Mouse (Mus musculus) C2C12 (cell line): ENCODE data around the gene Rint1. TPM values are rescaled to one million over a fixed set of nuclear protein-coding genes. Genes with fewer than 3 reads are reported as not detected.

Source experiments
- H3K27me3 ChIP-seq: one replicate; pipeline ENCODE4 v1.6.1; 2011; ENCODE audit not compliant: control insufficient read depth, insufficient read depth, insufficient read length
- H3K36me3 ChIP-seq: one replicate; pipeline ENCODE4 v1.6.1; 2011; ENCODE audit not compliant: control insufficient read depth, insufficient read depth
- H3K4me3 ChIP-seq: one replicate; pipeline ENCODE4 v1.5.1; 2011; ENCODE audit warnings: mild to moderate bottlenecking, control low read depth; ENCODE audit not compliant: poor library complexity, insufficient read depth, severe bottlenecking
- H3K79me2 ChIP-seq: one replicate; pipeline ENCODE4 v1.6.1; 2011; ENCODE audit not compliant: control insufficient read depth, insufficient read depth
- H3K79me3 ChIP-seq: one replicate; pipeline ENCODE4 v1.6.1; 2011; ENCODE audit warnings: low read depth, control low read depth
- H3ac ChIP-seq: one replicate; pipeline ENCODE3; 2011; ENCODE audit warnings: low read depth; ENCODE audit not compliant: control insufficient read depth, insufficient read length
- CEBPB ChIP-seq: IDR thresholded peaks from one replicate; pipeline ENCODE4 v1.6.1; 2011; ENCODE audit warnings: low read depth, mild to moderate bottlenecking, control low read depth, moderate library complexity
- CTCF ChIP-seq: IDR thresholded peaks from one replicate; pipeline ENCODE4 v1.5.1; 2011; ENCODE audit not compliant: control insufficient read depth, insufficient read depth, insufficient read length
- FOSL1 ChIP-seq: IDR thresholded peaks from one replicate; pipeline ENCODE4 v1.8.0; 2011; ENCODE audit warnings: mild to moderate bottlenecking, low read length; ENCODE audit not compliant: poor library complexity, insufficient read depth, severe bottlenecking
- MAX ChIP-seq: IDR thresholded peaks from one replicate; pipeline ENCODE4 v1.6.1; 2011; ENCODE audit warnings: mild to moderate bottlenecking, control low read depth
- MYOD1 ChIP-seq: IDR thresholded peaks from one replicate; pipeline ENCODE4 v1.6.1; 2011; ENCODE audit warnings: low read depth; ENCODE audit not compliant: control insufficient read depth, insufficient read length
- MYOG ChIP-seq: IDR thresholded peaks from one replicate; pipeline ENCODE4 v1.6.1; 2011; ENCODE audit not compliant: control insufficient read depth, insufficient read length; ENCODE audit errors: extremely low read depth
- USF1 ChIP-seq: IDR thresholded peaks from one replicate; pipeline ENCODE4 v1.6.1; 2011; ENCODE audit warnings: low read depth, mild to moderate bottlenecking, control low read depth, moderate library complexity
- polyA plus RNA-seq: library from polyadenylated mRNA; unstranded; fragments of >200 nt; fragmentation: generic; extraction: Trizol; gene quantifications from one replicate; pipeline ENCODE4 v1.2.1, GENCODE M21; 2012; ENCODE audit warnings: missing spikeins

Gene Rint1
- polyA plus RNA-seq, 1 experiment: 9.5 TPM

DNA sequence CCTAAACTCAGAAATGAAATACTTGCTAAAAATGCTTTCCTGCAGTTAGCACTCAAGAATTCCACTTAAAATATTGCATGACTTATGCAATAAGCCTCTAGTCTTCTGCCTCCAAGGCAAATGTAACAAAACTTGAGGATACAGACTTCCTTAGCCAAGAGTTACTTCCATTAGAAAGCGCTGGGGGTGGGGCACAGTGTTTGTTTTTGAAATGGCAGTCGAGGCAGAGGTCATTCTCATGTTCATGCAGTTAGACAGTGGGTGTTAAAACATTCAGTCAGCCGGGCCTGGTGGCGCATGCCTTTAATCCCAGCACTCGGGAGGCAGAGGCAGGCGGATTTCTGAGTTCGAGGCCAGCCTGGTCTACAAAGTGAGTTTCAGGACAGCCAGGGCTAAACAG, 50.6 kb downstream of the Rint1 start:
- Histone ChIP-seq H3K36me3 (peaks cover 29% of the 10 kb centered on the region), H3K4me3 (no peak overlapping the region), H3K27me3 (no peaks in the 10 kb centered on the region), H3ac (no peak overlapping the region), H3K79me3 (peaks cover 10% of the 10 kb centered on the region), H3K79me2 (peaks cover 20% of the 10 kb centered on the region)
- TF ChIP-seq MAX: no peak

DNA sequence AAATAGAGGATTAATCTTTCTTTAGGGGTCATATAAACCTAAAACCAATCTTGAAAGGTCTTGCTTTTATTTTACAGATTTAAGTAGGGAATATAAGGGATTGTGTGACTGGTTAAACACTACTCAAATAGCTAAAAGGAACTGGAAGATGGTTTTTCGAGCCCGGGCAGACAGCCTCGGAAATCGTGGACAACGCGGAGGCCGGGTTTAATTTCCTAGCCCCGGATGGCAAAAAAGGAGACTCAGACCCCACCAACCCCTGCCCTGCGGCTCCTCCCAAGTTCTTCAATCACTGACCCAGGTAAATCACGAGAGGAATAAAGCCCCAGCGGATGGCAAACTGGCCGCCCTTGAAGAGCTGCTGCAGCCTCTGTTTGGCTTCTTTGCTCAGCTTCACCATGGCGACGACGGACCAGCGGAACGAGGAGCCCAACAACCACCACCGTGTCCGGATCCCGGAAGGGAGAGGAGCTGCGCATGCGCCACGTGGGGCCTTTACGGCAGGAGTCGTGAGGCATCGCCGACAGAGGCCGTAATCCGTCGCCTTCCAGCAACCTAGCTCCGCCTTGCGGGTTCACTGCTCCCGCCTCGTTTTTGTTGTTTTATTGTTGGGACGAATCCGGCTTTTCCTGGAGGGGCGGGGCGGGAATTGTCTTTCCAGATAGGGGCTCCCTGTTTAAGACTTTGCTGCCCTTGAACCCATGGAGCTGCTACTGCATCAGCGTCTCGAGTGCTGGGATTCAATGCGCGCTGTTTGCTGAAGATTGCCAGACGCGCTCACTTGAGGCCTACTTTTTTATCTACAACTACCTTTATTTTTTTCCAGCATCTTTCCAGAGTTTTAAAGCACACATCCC, 56.4 kb downstream of the Rint1 start, which contains the start of gene Tomm7:
Tomm7 (minus strand) TSS at position 488 of the 857 bp plus-strand sequence.
- Histone ChIP-seq H3K79me3 (peaks cover 17% of the 10 kb centered on the region), H3K4me3 (peak within 1 kb of the TSS; percentile 95), H3ac (peak within 1 kb of the TSS; percentile 66), H3K79me2 (peaks cover 28% of the 10 kb centered on the region), H3K27me3 (no peaks in the 10 kb centered on the region), H3K36me3 (peaks cover 27% of the 10 kb centered on the region)
- no peak for TF ChIP-seq CTCF
- TF ChIP-seq USF1: no peak
- no peak for TF ChIP-seq MYOD1
- TF ChIP-seq MAX: peak; percentile 64

DNA sequence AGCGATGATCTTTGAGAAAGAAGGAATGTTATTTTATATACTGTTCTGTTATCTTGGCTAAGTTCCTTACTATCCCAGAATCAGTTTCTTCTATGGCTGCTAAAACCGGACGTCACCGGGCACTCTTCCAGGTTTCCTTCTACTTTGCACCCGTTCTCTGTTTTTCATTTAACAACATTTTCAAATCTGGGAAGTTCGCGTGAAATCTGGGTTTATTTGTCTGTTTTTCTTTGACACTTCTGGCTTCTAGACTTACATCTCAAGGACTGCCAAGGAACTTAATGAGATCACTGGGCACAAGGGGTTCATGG, 57.0 kb downstream of the Rint1 start:
- Histone ChIP-seq H3K27me3 (no peaks in the 10 kb centered on the region), H3K79me2 (peaks cover 28% of the 10 kb centered on the region), H3K36me3 (peaks cover 21% of the 10 kb centered on the region), H3K4me3 (peak overlapping the region; percentile 95), H3ac (no peak overlapping the region), H3K79me3 (peaks cover 17% of the 10 kb centered on the region)
- TF ChIP-seq FOSL1 (no peak), MAX (no peak), CTCF (no peak), MYOD1 (no peak), USF1 (no peak), MYOG (no peak), CEBPB (no peak)

DNA sequence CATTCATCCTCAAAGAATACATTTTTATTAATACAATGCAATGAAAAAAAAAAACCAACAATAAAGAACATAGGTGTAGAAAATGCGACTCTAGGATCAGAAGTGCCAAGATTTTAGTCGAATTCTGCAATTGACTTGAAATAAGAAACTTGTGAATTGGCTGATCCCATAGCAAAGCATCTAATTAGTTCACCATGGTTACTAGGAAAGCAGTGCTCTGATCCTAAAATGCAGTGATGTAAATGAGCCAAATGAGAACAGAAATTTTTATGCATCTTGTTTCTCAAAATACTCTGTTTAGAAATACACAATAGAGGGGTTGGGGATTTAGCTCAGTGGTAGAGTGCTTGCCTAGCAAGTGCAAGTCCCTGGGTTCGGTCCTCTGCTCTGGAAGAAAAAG, 57.6 kb downstream of the Rint1 start:
- no peak overlapping the region for H3K4me3 ChIP-seq
- TF ChIP-seq MAX (no peak), FOSL1 (no peak), CTCF (no peak), MYOD1 (no peak), USF1 (no peak), MYOG (no peak), CEBPB (no peak)
- peaks cover 17% of the 10 kb centered on the region for H3K79me3 ChIP-seq
- H3K79me2 ChIP-seq: peaks cover 28% of the 10 kb centered on the region
- H3K27me3 ChIP-seq: no peaks in the 10 kb centered on the region
- peaks cover 15% of the 10 kb centered on the region for H3K36me3 ChIP-seq
- H3ac ChIP-seq: no peak overlapping the region

DNA sequence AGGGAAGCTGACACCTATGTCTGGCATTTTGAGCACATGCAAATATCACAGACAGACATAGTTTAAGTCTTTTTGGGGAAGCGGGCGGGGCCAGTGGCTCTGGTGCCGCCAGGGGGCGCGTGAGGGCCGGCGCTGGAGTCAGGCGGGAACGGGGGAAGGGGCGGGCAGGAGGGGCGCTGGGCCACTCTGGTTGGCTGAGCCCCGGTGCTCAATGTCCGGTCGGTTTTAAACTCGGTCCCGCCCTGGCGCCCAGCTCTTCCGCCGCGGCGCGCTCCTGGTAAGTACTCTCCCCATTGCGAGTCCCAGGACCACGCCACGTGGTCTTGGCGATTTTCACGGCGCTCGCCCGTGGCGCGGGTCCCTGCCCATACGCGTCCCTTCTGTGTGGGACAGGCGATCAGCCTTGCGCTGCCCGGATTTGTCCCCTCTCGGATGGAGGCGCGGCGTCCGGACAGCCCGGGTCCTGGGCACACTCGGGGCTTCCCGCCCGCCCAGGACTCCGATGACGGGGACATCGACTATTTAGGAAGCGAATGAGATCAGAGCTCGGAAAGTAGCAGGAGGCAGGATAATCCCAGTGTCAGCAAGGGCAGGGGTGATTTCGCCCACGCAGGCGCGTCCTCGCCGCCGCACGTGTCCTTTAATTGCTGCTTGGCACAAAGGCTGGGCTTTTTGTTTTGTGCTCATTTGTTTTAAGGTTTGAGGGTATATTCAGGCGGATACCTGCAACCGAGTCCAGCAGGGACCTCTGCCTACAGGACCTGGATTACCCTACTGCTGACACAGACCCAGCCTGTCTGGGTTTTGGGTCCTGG, 63.0 kb downstream of the Rint1 start:
- H3K79me2 ChIP-seq: peaks cover 30% of the 10 kb centered on the region
- peak overlapping the region; percentile 87 for H3ac ChIP-seq
- H3K79me3 ChIP-seq: peaks cover 27% of the 10 kb centered on the region
- peaks cover 44% of the 10 kb centered on the region for H3K36me3 ChIP-seq
- TF ChIP-seq USF1: peak; percentile 24
- TF ChIP-seq MYOG: no peak
- no peak for TF ChIP-seq CEBPB
- peak; percentile 76 for TF ChIP-seq MAX
- peak; percentile 78 for TF ChIP-seq CTCF
- no peaks in the 10 kb centered on the region for H3K27me3 ChIP-seq
- peak overlapping the region; percentile 96 for H3K4me3 ChIP-seq
